Mouse (Mus musculus) liver, adult 2 months (tissue): ENCODE measurements around the gene Zfp652.

ENCODE experiments used
- CTCF ChIP-seq: fragments of 200-500 bp; IDR thresholded peaks from 2 replicates; pipeline ENCODE4 v1.5.1; 2011; ENCODE audit warnings: low read depth, low read length, control low read depth
- POLR2A ChIP-seq: fragments of 200-500 bp; IDR thresholded peaks from 2 replicates; pipeline ENCODE4 v1.6.1; 2011; ENCODE audit warnings: low read length, control low read depth; ENCODE audit not compliant: insufficient read depth; ENCODE audit errors: extremely low read depth

GRCm38 (mm10) chr11:95842953-95843352 is 130.5 kb downstream of the Zfp652 start:
- TF ChIP-seq POLR2A (no peak), CTCF (no peak)
